Mouse (Mus musculus) forebrain, embryonic 10.5 days (tissue): ENCODE results near the gene Hoxb4. TPM values are rescaled to one million over a fixed set of nuclear protein-coding genes. Genes with fewer than 3 reads are reported as not detected.

Experiments used
- DNase-seq: peaks from one replicate; pipeline ENCODE4 v3.0.0-alpha.2; 2017; ENCODE audit warnings: low spot score; ENCODE audit errors: extremely low spot score
- H3K27ac ChIP-seq: fragments of 300-500 bp; sonication (generic); 2 replicates; pipeline ENCODE4 v1.5.1; 2016; ENCODE audit warnings: mild to moderate bottlenecking
- H3K27me3 ChIP-seq: fragments of 300-500 bp; sonication (generic); 2 replicates; pipeline ENCODE4 v1.6.1; 2016; ENCODE audit warnings: mild to moderate bottlenecking; ENCODE audit not compliant: poor library complexity, severe bottlenecking
- H3K36me3 ChIP-seq: fragments of 300-500 bp; sonication (generic); replicated peaks from 2 replicates; pipeline ENCODE4 v1.6.1; 2016; ENCODE audit warnings: mild to moderate bottlenecking, moderate library complexity
- H3K4me1 ChIP-seq: fragments of 300-500 bp; sonication (generic); 2 replicates; pipeline ENCODE4 v1.6.1; 2016
- H3K4me3 ChIP-seq: fragments of 300-500 bp; sonication (generic); 2 replicates; pipeline ENCODE4 v1.5.1; 2016; ENCODE audit warnings: mild to moderate bottlenecking, moderate library complexity
- H3K9me3 ChIP-seq: fragments of 300-500 bp; sonication (generic); 2 replicates; pipeline ENCODE4 v1.6.1; 2016; ENCODE audit warnings: mild to moderate bottlenecking, moderate library complexity
- WGBS: fragments of 180-500 bp; shearing (Covaris S2); methylation state at CpG from one replicate; pipeline ENCODE4 v1.1.7; 2016; 5-methylcytosine and 5-hydroxymethylcytosine counted together
- polyA plus RNA-seq: library from polyadenylated mRNA; unstranded; fragments of >200 nt; fragmentation: Nextera tagmentation; extraction: Ambion mirVana; gene quantifications from 2 replicates; pipeline ENCODE4 v1.2.1, GENCODE M21; 2016

The Hoxb4 gene
- polyA plus RNA-seq, 1 experiment from 2014 or later: not detected

GRCm38 (mm10) chr11:96341701-96342575 lies 23.9 kb downstream of the Hoxb4 start:
- DNase-seq: no peak
- no peak overlapping the region for H3K4me3 ChIP-seq
- no peak overlapping the region for H3K27ac ChIP-seq
- WGBS: under 1% methylated on average over 40 of the region's 40 CpGs
- peaks cover 100% of the 10 kb centered on the region for H3K27me3 ChIP-seq
- peaks cover 19% of the 10 kb centered on the region for H3K4me1 ChIP-seq
- H3K36me3 ChIP-seq: no peaks in the 10 kb centered on the region
- H3K9me3 ChIP-seq: no peaks in the 10 kb centered on the region

- Histone ChIP-seq H3K27ac (no peak overlapping the region), H3K36me3 (no peaks in the 10 kb centered on the region), H3K9me3 (no peaks in the 10 kb centered on the region), H3K4me3 (no peak overlapping the region), H3K27me3 (peaks cover 100% of the 10 kb centered on the region), H3K4me1 (peaks cover 19% of the 10 kb centered on the region)
- no peak for DNase-seq
- WGBS: 2% methylated on average over 4 of the region's 4 CpGs
Measured at GRCm38 (mm10) chr11:96342576-96342930, 24.5 kb downstream of the Hoxb4 start.

- Histone ChIP-seq H3K27ac (no peak overlapping the region), H3K27me3 (peaks cover 100% of the 10 kb centered on the region), H3K9me3 (no peaks in the 10 kb centered on the region), H3K4me1 (peaks cover 19% of the 10 kb centered on the region), H3K36me3 (no peaks in the 10 kb centered on the region), H3K4me3 (no peak overlapping the region)
- WGBS: 3% methylated on average over 2 of the region's 2 CpGs
- no peak for DNase-seq
Measured at GRCm38 (mm10) chr11:96343206-96343745, 25.2 kb downstream of the Hoxb4 start.

GRCm38 (mm10) chr11:96344061-96344877 lies 26.2 kb downstream of the Hoxb4 start:
- Histone ChIP-seq H3K27ac (no peak overlapping the region), H3K36me3 (no peaks in the 10 kb centered on the region), H3K4me3 (no peak overlapping the region), H3K4me1 (peaks cover 19% of the 10 kb centered on the region), H3K9me3 (no peaks in the 10 kb centered on the region), H3K27me3 (peaks cover 100% of the 10 kb centered on the region)
- no peak for DNase-seq
- 1% methylated on average over 38 of the region's 40 CpGs for WGBS

- Histone ChIP-seq H3K27me3 (peaks cover 100% of the 10 kb centered on the region), H3K9me3 (no peaks in the 10 kb centered on the region), H3K36me3 (no peaks in the 10 kb centered on the region), H3K27ac (no peak overlapping the region), H3K4me1 (peaks cover 19% of the 10 kb centered on the region), H3K4me3 (no peak overlapping the region)
- no peak for DNase-seq
- 2% methylated on average over 6 of the region's 6 CpGs for WGBS
Measured at GRCm38 (mm10) chr11:96344878-96345159, 26.8 kb downstream of the Hoxb4 start.

GRCm38 (mm10) chr11:96345220-96345892 lies 27.3 kb downstream of the Hoxb4 start:
- H3K9me3 ChIP-seq: no peaks in the 10 kb centered on the region
- H3K27ac ChIP-seq: no peak overlapping the region
- H3K36me3 ChIP-seq: no peaks in the 10 kb centered on the region
- H3K4me3 ChIP-seq: peak overlapping the region; percentile 22; the same call in 1 of the 2 replicates
- no peak for DNase-seq
- H3K27me3 ChIP-seq: peaks cover 100% of the 10 kb centered on the region
- 1% methylated on average over 39 of the region's 56 CpGs for WGBS
- H3K4me1 ChIP-seq: peaks cover 19% of the 10 kb centered on the region

GRCm38 (mm10) chr11:96345893-96346806 lies 28.1 kb downstream of the Hoxb4 start:
- no peaks in the 10 kb centered on the region for H3K9me3 ChIP-seq
- no peak for DNase-seq
- H3K36me3 ChIP-seq: no peaks in the 10 kb centered on the region
- peaks cover 100% of the 10 kb centered on the region for H3K27me3 ChIP-seq
- peaks cover 15% of the 10 kb centered on the region for H3K4me1 ChIP-seq
- WGBS: 1% methylated on average over 45 of the region's 45 CpGs
- no peak overlapping the region for H3K27ac ChIP-seq
- H3K4me3 ChIP-seq: 0 out of 2 replicates have a peak overlapping the region, but pooled peaks have one; percentile 22

- Histone ChIP-seq H3K4me1 (peaks cover 18% of the 10 kb centered on the region), H3K9me3 (no peaks in the 10 kb centered on the region), H3K4me3 (no peak overlapping the region), H3K27ac (no peak overlapping the region), H3K36me3 (no peaks in the 10 kb centered on the region), H3K27me3 (peaks cover 100% of the 10 kb centered on the region)
- no peak for DNase-seq
- 5% methylated on average over 5 of the region's 5 CpGs for WGBS
Measured at GRCm38 (mm10) chr11:96346916-96347520, 29.0 kb downstream of the Hoxb4 start.

- H3K36me3 ChIP-seq: no peaks in the 10 kb centered on the region
- WGBS: 3% methylated on average over 4 of the region's 4 CpGs
- H3K27ac ChIP-seq: no peak overlapping the region
- no peaks in the 10 kb centered on the region for H3K9me3 ChIP-seq
- DNase-seq: no peak
- H3K27me3 ChIP-seq: peaks cover 100% of the 10 kb centered on the region
- H3K4me1 ChIP-seq: peaks cover 21% of the 10 kb centered on the region
- no peak overlapping the region for H3K4me3 ChIP-seq
Measured at GRCm38 (mm10) chr11:96347717-96348116, 29.6 kb downstream of the Hoxb4 start.

- DNase-seq: no peak
Measured at GRCm38 (mm10) chr11:96348141-96348928, 30.3 kb downstream of the Hoxb4 start.

GRCm38 (mm10) chr11:96348988-96349387 lies 30.9 kb downstream of the Hoxb4 start:
- no peak for DNase-seq
- H3K4me3 ChIP-seq: no peak overlapping the region
- peaks cover 100% of the 10 kb centered on the region for H3K27me3 ChIP-seq
- H3K9me3 ChIP-seq: no peaks in the 10 kb centered on the region
- H3K36me3 ChIP-seq: no peaks in the 10 kb centered on the region
- H3K4me1 ChIP-seq: peaks cover 27% of the 10 kb centered on the region
- 6% methylated on average over 3 of the region's 3 CpGs for WGBS
- H3K27ac ChIP-seq: no peak overlapping the region

More at GRCm38 (mm10) chr11:96348141-96348928, 30.3 kb downstream of the Hoxb4 start:
- Histone ChIP-seq H3K27me3 (peaks cover 100% of the 10 kb centered on the region), H3K9me3 (no peaks in the 10 kb centered on the region), H3K36me3 (no peaks in the 10 kb centered on the region), H3K4me3 (no peak overlapping the region), H3K27ac (no peak overlapping the region), H3K4me1 (peaks cover 27% of the 10 kb centered on the region)
- 2% methylated on average over 21 of the region's 21 CpGs for WGBS
